Comparison of ENCODE assay signal across 8 mouse cellular contexts in genomic region chr8:84067047-84067573, GRCm38 (mm10). TPM values are rescaled to one million over a fixed set of nuclear protein-coding genes. Genes with fewer than 3 reads are reported as not detected.
DNase-seq lines count a peak whose midpoint lies in the region; ATAC-seq and TF ChIP-seq lines count a peak whose summit lies in the region.

No protein-coding gene starts in this region.

- peak overlapping the region; percentile 72 for H3ac ChIP-seq in C2C12 (ENCODE audit: control insufficient read depth, insufficient read length, low read depth)

- peak; percentile 87 for TF ChIP-seq POLR2A in embryonic fibroblast, embryonic 13.5 days (IDR thresholded peaks at IDR 0.05; ENCODE audit: low read depth, low read length)

- H3K4me1 ChIP-seq in embryonic fibroblast, embryonic 13.5 days (ENCODE audit: control insufficient read depth, insufficient read depth, low read length): peaks cover 24% of the 10 kb centered on the region
- H3K4me1 ChIP-seq in heart, embryonic 10.5 days: peaks cover 43% of the 10 kb centered on the region
- peaks cover 51% of the 10 kb centered on the region for H3K4me1 ChIP-seq in kidney, embryonic 15.5 days
- peaks cover 42% of the 10 kb centered on the region for H3K4me1 ChIP-seq in limb, embryonic 15.5 days
- peaks cover 8% of the 10 kb centered on the region for H3K4me1 ChIP-seq in midbrain, postnatal 0 days (ENCODE audit: insufficient read depth, low read length)

- TF ChIP-seq CTCF in C2C12 (IDR thresholded peaks at IDR 0.05; ENCODE audit: control insufficient read depth, insufficient read depth, insufficient read length): no peak
- TF ChIP-seq CTCF in embryonic fibroblast, embryonic 13.5 days (IDR thresholded peaks at IDR 0.05; ENCODE audit: borderline replicate concordance, insufficient read depth, low read length): no peak
- TF ChIP-seq CTCF in midbrain, postnatal 0 days (IDR thresholded peaks at IDR 0.05): no peak

- H3K79me3 ChIP-seq in C2C12 (ENCODE audit: low read depth): peaks cover 27% of the 10 kb centered on the region

- H3K27ac ChIP-seq in embryonic fibroblast, embryonic 13.5 days (ENCODE audit: insufficient read depth, low read length): no peak overlapping the region
- peak overlapping the region; percentile 98 for H3K27ac ChIP-seq in heart, embryonic 10.5 days
- H3K27ac ChIP-seq in kidney, embryonic 15.5 days: peak overlapping the region; percentile 99
- H3K27ac ChIP-seq in limb, embryonic 15.5 days: peak overlapping the region; percentile 98
- H3K27ac ChIP-seq in midbrain, postnatal 0 days (ENCODE audit: low read depth, low read length): peak overlapping the region; percentile 96

- H3K4me3 ChIP-seq in C2C12 (ENCODE audit: insufficient read depth, poor library complexity, severe bottlenecking): peak overlapping the region; percentile 63
- peak overlapping the region; percentile 48 for H3K4me3 ChIP-seq in embryonic fibroblast, embryonic 13.5 days (ENCODE audit: insufficient read depth, low read length)
- H3K4me3 ChIP-seq in heart, embryonic 10.5 days: peak overlapping the region; percentile 92
- H3K4me3 ChIP-seq in kidney, embryonic 15.5 days (replicated peaks): peak overlapping the region; percentile 99
- peak overlapping the region; percentile 99 for H3K4me3 ChIP-seq in limb, embryonic 15.5 days
- H3K4me3 ChIP-seq in midbrain, postnatal 0 days (ENCODE audit: low read depth, low read length): peak overlapping the region; percentile 89

- H3K79me2 ChIP-seq in C2C12 (ENCODE audit: control insufficient read depth, insufficient read depth): peaks cover 48% of the 10 kb centered on the region

- H3K4me2 ChIP-seq in kidney, embryonic 15.5 days: peak overlapping the region; percentile 58
- H3K4me2 ChIP-seq in limb, embryonic 15.5 days: peak overlapping the region; percentile 50
- H3K4me2 ChIP-seq in midbrain, postnatal 0 days (ENCODE audit: low read depth, low read length, poor library complexity, severe bottlenecking): peak overlapping the region; percentile 57

- DNase-seq in brain, adult 2 months (ENCODE audit: low read depth, low spot score): peak; percentile 94
- peak; percentile 98 for DNase-seq in heart, embryonic 10.5 days (ENCODE audit: low spot score)
- peak; percentile 90 for DNase-seq in midbrain, postnatal 0 days (ENCODE audit: low spot score)
- peak; percentile 98 to 99 for DNase-seq in spleen, postnatal 10 days (ENCODE audit: low spot score in 2 of 2)

- H3K36me3 ChIP-seq in C2C12 (ENCODE audit: control insufficient read depth, insufficient read depth): no peaks in the 10 kb centered on the region
- no peaks in the 10 kb centered on the region for H3K36me3 ChIP-seq in heart, embryonic 10.5 days
- H3K36me3 ChIP-seq in kidney, embryonic 15.5 days: no peaks in the 10 kb centered on the region
- no peaks in the 10 kb centered on the region for H3K36me3 ChIP-seq in limb, embryonic 15.5 days
- no peaks in the 10 kb centered on the region for H3K36me3 ChIP-seq in midbrain, postnatal 0 days (ENCODE audit: insufficient read depth, low read length)

- H3K27me3 ChIP-seq in C2C12 (ENCODE audit: control insufficient read depth, insufficient read depth, insufficient read length): no peaks in the 10 kb centered on the region
- no peaks in the 10 kb centered on the region for H3K27me3 ChIP-seq in heart, embryonic 10.5 days (ENCODE audit: insufficient read depth, poor library complexity, severe bottlenecking)
- H3K27me3 ChIP-seq in kidney, embryonic 15.5 days: no peaks in the 10 kb centered on the region
- H3K27me3 ChIP-seq in limb, embryonic 15.5 days: no peaks in the 10 kb centered on the region
- no peaks in the 10 kb centered on the region for H3K27me3 ChIP-seq in midbrain, postnatal 0 days (ENCODE audit: insufficient read depth, low read length)

- no peaks in the 10 kb centered on the region for H3K9me3 ChIP-seq in heart, embryonic 10.5 days
- H3K9me3 ChIP-seq in kidney, embryonic 15.5 days (replicated peaks): no peaks in the 10 kb centered on the region
- no peaks in the 10 kb centered on the region for H3K9me3 ChIP-seq in limb, embryonic 15.5 days
- H3K9me3 ChIP-seq in midbrain, postnatal 0 days (ENCODE audit: low read length): no peaks in the 10 kb centered on the region

- ATAC-seq in kidney, embryonic 15.5 days (replicated peaks; ENCODE audit: low FRiP score): peak; percentile 67
- ATAC-seq in limb, embryonic 15.5 days (ENCODE audit: insufficient number of reproducible peaks, low FRiP score, low TSS enrichment, low read depth): peak; percentile 74
- peak; percentile 78 for ATAC-seq in midbrain, postnatal 0 days (ENCODE audit: low FRiP score)

- under 1% methylated on average over 54 of the region's 58 CpGs for WGBS in heart, embryonic 10.5 days
- 0% methylated on average over 43 of the region's 58 CpGs for WGBS in kidney, embryonic 15.5 days
- WGBS in limb, embryonic 15.5 days: 1% methylated on average over 54 of the region's 58 CpGs
- WGBS in midbrain, postnatal 0 days: 1% methylated on average over 55 of the region's 58 CpGs

- peak overlapping the region; percentile 78 for H3K9ac ChIP-seq in kidney, embryonic 15.5 days
- peak overlapping the region; percentile 91 for H3K9ac ChIP-seq in limb, embryonic 15.5 days
- peak overlapping the region; percentile 89 for H3K9ac ChIP-seq in midbrain, postnatal 0 days (replicated peaks; ENCODE audit: low read length, poor library complexity, severe bottlenecking)

TF ChIP-seq in C2C12, 6 proteins besides CTCF, POLR2A, EP300 and RAD21:
- TF ChIP-seq USF1 (IDR thresholded peaks at IDR 0.05; ENCODE audit: low read depth) (no peak), MYOD1 (IDR thresholded peaks at IDR 0.05; ENCODE audit: control insufficient read depth, insufficient read length, low read depth) (no peak), MYOG (IDR thresholded peaks at IDR 0.05; ENCODE audit: control insufficient read depth, extremely low read depth, insufficient read length) (no peak), FOSL1 (IDR thresholded peaks at IDR 0.05; ENCODE audit: insufficient read depth, low read length, poor library complexity, severe bottlenecking) (no peak), MAX (IDR thresholded peaks at IDR 0.05) (no peak), CEBPB (IDR thresholded peaks at IDR 0.05; ENCODE audit: low read depth) (no peak)

RNA-seq across cellular contexts. Expression of gene Rfx1, which starts 0.5 kb away (rescaled TPM):
- polyA plus RNA-seq in C2C12 (2012; fragmentation: generic; extraction: Trizol): 9.8 TPM
- 11.5 and 12.6 TPM in 2 replicates for polyA plus RNA-seq in embryonic fibroblast, embryonic 13.5 days (2011; ENCODE audit: insufficient read length, low read depth, missing spikeins)
- 6.5 and 7.3 TPM in 2 replicates for polyA plus RNA-seq in heart, embryonic 10.5 days (2016; fragmentation: Nextera tagmentation; extraction: Ambion mirVana)
- polyA plus RNA-seq in kidney, embryonic 15.5 days (2015; fragmentation: Nextera tagmentation; extraction: Ambion mirVana): 10.5 and 10.7 TPM in 2 replicates
- 8.0 and 8.5 TPM in 2 replicates for polyA plus RNA-seq in limb, embryonic 15.5 days (2015; fragmentation: Nextera tagmentation; extraction: Ambion mirVana)
- total RNA-seq in midbrain, postnatal 0 days (2014; rRNA removed): 28.4 and 31.7 TPM in 2 replicates
- 7.2 and 8.8 TPM in 2 replicates for polyA plus RNA-seq in midbrain, postnatal 0 days (2015; fragmentation: Nextera tagmentation; extraction: Ambion mirVana)

RNA-seq across cellular contexts. Expression of gene Gm10643, which starts 2.2 kb away (rescaled TPM):
- 0.49 TPM for polyA plus RNA-seq in C2C12 (2012; fragmentation: generic; extraction: Trizol)
- 1.7 and 2.0 TPM in 2 replicates for polyA plus RNA-seq in embryonic fibroblast, embryonic 13.5 days (2011; ENCODE audit: insufficient read length, low read depth, missing spikeins)
- polyA plus RNA-seq in heart, embryonic 10.5 days (2016; fragmentation: Nextera tagmentation; extraction: Ambion mirVana): 1.0 and 1.4 TPM in 2 replicates
- polyA plus RNA-seq in kidney, embryonic 15.5 days (2015; fragmentation: Nextera tagmentation; extraction: Ambion mirVana): 1.2 and 1.6 TPM in 2 replicates
- 1.0 and 1.4 TPM in 2 replicates for polyA plus RNA-seq in limb, embryonic 15.5 days (2015; fragmentation: Nextera tagmentation; extraction: Ambion mirVana)
- total RNA-seq in midbrain, postnatal 0 days (2014; rRNA removed): 2.2 and 3.0 TPM in 2 replicates
- polyA plus RNA-seq in midbrain, postnatal 0 days (2015; fragmentation: Nextera tagmentation; extraction: Ambion mirVana): 1.6 and 1.7 TPM in 2 replicates

RNA-seq across cellular contexts. Expression of gene Rln3, which starts 22.3 kb away (rescaled TPM):
- not detected for polyA plus RNA-seq in C2C12 (2012; fragmentation: generic; extraction: Trizol)
- polyA plus RNA-seq in embryonic fibroblast, embryonic 13.5 days (2011; ENCODE audit: insufficient read length, low read depth, missing spikeins): not detected in 2 replicates
- polyA plus RNA-seq in heart, embryonic 10.5 days (2016; fragmentation: Nextera tagmentation; extraction: Ambion mirVana): 0.67 TPM in 1 of 2 replicates, not detected in the other
- not detected in 2 replicates for polyA plus RNA-seq in kidney, embryonic 15.5 days (2015; fragmentation: Nextera tagmentation; extraction: Ambion mirVana)
- not detected in 2 replicates for polyA plus RNA-seq in limb, embryonic 15.5 days (2015; fragmentation: Nextera tagmentation; extraction: Ambion mirVana)
- total RNA-seq in midbrain, postnatal 0 days (2014; rRNA removed): 2.3 and 2.7 TPM in 2 replicates
- 1.3 and 2.3 TPM in 2 replicates for polyA plus RNA-seq in midbrain, postnatal 0 days (2015; fragmentation: Nextera tagmentation; extraction: Ambion mirVana)

RNA-seq across cellular contexts. Expression of gene Il27ra, which starts 24.7 kb away (rescaled TPM):
- polyA plus RNA-seq in C2C12 (2012; fragmentation: generic; extraction: Trizol): 0.49 TPM
- polyA plus RNA-seq in embryonic fibroblast, embryonic 13.5 days (2011; ENCODE audit: insufficient read length, low read depth, missing spikeins): 1.1 and 1.5 TPM in 2 replicates
- 1.4 and 2.6 TPM in 2 replicates for polyA plus RNA-seq in heart, embryonic 10.5 days (2016; fragmentation: Nextera tagmentation; extraction: Ambion mirVana)
- polyA plus RNA-seq in kidney, embryonic 15.5 days (2015; fragmentation: Nextera tagmentation; extraction: Ambion mirVana): 2.3 and 3.2 TPM in 2 replicates
- 1.7 and 2.2 TPM in 2 replicates for polyA plus RNA-seq in limb, embryonic 15.5 days (2015; fragmentation: Nextera tagmentation; extraction: Ambion mirVana)
- total RNA-seq in midbrain, postnatal 0 days (2014; rRNA removed): 0.71 and 1.1 TPM in 2 replicates
- 0.21 and 0.29 TPM in 2 replicates for polyA plus RNA-seq in midbrain, postnatal 0 days (2015; fragmentation: Nextera tagmentation; extraction: Ambion mirVana)

RNA-seq across cellular contexts. Expression of gene Dcaf15, which starts 37.5 kb away (rescaled TPM):
- 45.2 TPM for polyA plus RNA-seq in C2C12 (2012; fragmentation: generic; extraction: Trizol)
- polyA plus RNA-seq in embryonic fibroblast, embryonic 13.5 days (2011; ENCODE audit: insufficient read length, low read depth, missing spikeins): 19.7 and 20.4 TPM in 2 replicates
- 10.4 and 14.2 TPM in 2 replicates for polyA plus RNA-seq in heart, embryonic 10.5 days (2016; fragmentation: Nextera tagmentation; extraction: Ambion mirVana)
- polyA plus RNA-seq in kidney, embryonic 15.5 days (2015; fragmentation: Nextera tagmentation; extraction: Ambion mirVana): 9.2 and 11.6 TPM in 2 replicates
- polyA plus RNA-seq in limb, embryonic 15.5 days (2015; fragmentation: Nextera tagmentation; extraction: Ambion mirVana): 6.8 and 8.7 TPM in 2 replicates
- 62.3 and 67.6 TPM in 2 replicates for total RNA-seq in midbrain, postnatal 0 days (2014; rRNA removed)
- polyA plus RNA-seq in midbrain, postnatal 0 days (2015; fragmentation: Nextera tagmentation; extraction: Ambion mirVana): 21.7 and 23.3 TPM in 2 replicates

Comparison
In these comparisons a context has a peak if more than half of its experiments do, and no peak if none do; other contexts are left out.
1. H3K4me3 ChIP-seq: peak in every context shown above with its lines; median percentile 99 in kidney, embryonic 15.5 days; 99 in limb, embryonic 15.5 days; 92 in heart, embryonic 10.5 days; 89 in midbrain, postnatal 0 days; 63 in C2C12; 48 in embryonic fibroblast, embryonic 13.5 days.